20 mouse cellular contexts compared by ENCODE assay signal in the genomic region with DNA sequence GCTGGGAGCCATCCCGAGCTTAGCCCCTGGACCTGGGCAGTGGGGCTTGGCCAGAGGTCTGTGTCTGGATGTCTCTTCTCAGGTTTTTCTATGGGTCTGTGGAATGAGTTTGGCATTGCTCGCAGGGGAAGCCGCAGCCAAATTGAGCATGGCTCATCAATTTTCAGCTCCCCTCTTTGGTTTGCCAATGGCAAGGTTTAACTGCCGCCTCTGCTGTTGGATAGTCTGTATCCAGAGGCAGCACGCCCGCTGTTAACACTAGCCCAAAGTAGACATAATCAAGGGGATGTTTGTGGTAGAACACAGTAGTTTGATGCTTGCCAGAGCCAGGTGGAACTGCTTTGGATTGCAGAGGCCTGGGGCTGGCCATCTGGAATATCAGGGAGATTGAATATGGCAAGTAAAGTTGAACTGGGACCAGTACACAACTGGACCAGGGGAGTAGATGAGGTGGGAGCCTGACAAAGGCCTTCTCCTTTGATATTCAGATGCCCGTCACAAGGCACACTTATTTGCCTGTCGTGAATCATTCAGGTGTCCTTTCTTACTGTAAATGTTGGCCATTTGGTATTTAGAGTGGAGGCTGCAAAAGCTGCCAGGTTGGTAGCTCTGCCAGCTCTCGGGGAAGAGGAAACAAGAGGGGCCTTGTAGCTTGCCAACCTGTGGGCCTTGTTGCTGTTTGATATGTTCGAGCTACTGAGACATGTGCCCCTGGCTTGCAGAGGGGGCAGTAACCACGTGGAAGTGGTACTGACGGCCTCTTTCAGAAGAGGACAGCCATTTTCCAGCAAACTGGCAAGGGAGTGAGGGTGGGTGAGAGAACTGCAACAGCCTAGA.
A peak's percentile ranks its signal among the peaks of the same experiment; 100 is the strongest.
DNase-seq lines count a peak whose midpoint lies in the region; ATAC-seq lines count a peak whose summit lies in the region.
"Had no signal": no experiment of that assay in that cellular context is flagged by ENCODE, and none has a peak within 500 bp of the region (broad histone marks: within the 10 kb centered on the region; RNA-seq: fewer than 3 reads in every experiment).

No protein-coding gene starts in this region.

- no peaks in the 10 kb centered on the region for H3K9me3 ChIP-seq in hindbrain, embryonic 16.5 days (ENCODE audit: control insufficient read depth, low read length)
- H3K9me3 ChIP-seq in hindbrain, embryonic 14.5 days (ENCODE audit: control insufficient read depth, low read length): no peaks in the 10 kb centered on the region
- H3K9me3 ChIP-seq in neural tube, embryonic 14.5 days (ENCODE audit: control insufficient read depth, low read length): no peaks in the 10 kb centered on the region
- H3K9me3 ChIP-seq in neural tube, embryonic 15.5 days (replicated peaks): no peaks in the 10 kb centered on the region
- H3K9me3 ChIP-seq: embryonic facial prominence, embryonic 12.5 days; heart, embryonic 12.5 days; neural tube, embryonic 12.5 days had no signal

- no peaks in the 10 kb centered on the region for H3K27me3 ChIP-seq in hindbrain, embryonic 16.5 days (replicated peaks; ENCODE audit: control insufficient read depth, insufficient read depth, low read length)
- no peaks in the 10 kb centered on the region for H3K27me3 ChIP-seq in hindbrain, embryonic 14.5 days (ENCODE audit: control insufficient read depth, insufficient read depth, low read length)
- H3K27me3 ChIP-seq in neural tube, embryonic 14.5 days (ENCODE audit: control insufficient read depth, insufficient read depth, low read length): no peaks in the 10 kb centered on the region
- H3K27me3 ChIP-seq in neural tube, embryonic 15.5 days (replicated peaks): no peaks in the 10 kb centered on the region
- H3K27me3 ChIP-seq: embryonic facial prominence, embryonic 12.5 days; neural tube, embryonic 12.5 days; Patski had no signal

- 0 out of 2 replicates have a peak overlapping the region, but pooled peaks have one; percentile 18 for H3K27ac ChIP-seq in hindbrain, embryonic 16.5 days (ENCODE audit: low read depth, low read length)
- H3K27ac ChIP-seq in hindbrain, embryonic 14.5 days: no peak overlapping the region
- H3K27ac ChIP-seq in neural tube, embryonic 14.5 days (ENCODE audit: low read depth, low read length): no peak overlapping the region
- H3K27ac ChIP-seq in neural tube, embryonic 15.5 days (replicated peaks): no peak overlapping the region; the same call in 1 of the 2 replicates
- H3K27ac ChIP-seq: embryonic facial prominence, embryonic 12.5 days; neural tube, embryonic 12.5 days had no signal

- no peak overlapping the region for H3K4me3 ChIP-seq in hindbrain, embryonic 16.5 days (ENCODE audit: low read length)
- no peak overlapping the region for H3K4me3 ChIP-seq in hindbrain, embryonic 14.5 days (replicated peaks; ENCODE audit: low read length)
- no peak overlapping the region for H3K4me3 ChIP-seq in neural tube, embryonic 14.5 days (ENCODE audit: low read depth, low read length)
- H3K4me3 ChIP-seq in neural tube, embryonic 15.5 days (replicated peaks): no peak overlapping the region
- H3K4me3 ChIP-seq: embryonic facial prominence, embryonic 12.5 days; heart, embryonic 12.5 days; neural tube, embryonic 12.5 days had no signal

- 69% methylated on average over 12 of the region's 12 CpGs for WGBS in hindbrain, embryonic 16.5 days
- WGBS in hindbrain, embryonic 14.5 days: 76% methylated on average over 12 of the region's 12 CpGs
- 65% methylated on average over 12 of the region's 12 CpGs for WGBS in neural tube, embryonic 14.5 days
- WGBS in neural tube, embryonic 15.5 days: 56% methylated on average over 12 of the region's 12 CpGs

- H3K36me3 ChIP-seq in hindbrain, embryonic 16.5 days (ENCODE audit: control insufficient read depth, insufficient read depth, low read length): no peaks in the 10 kb centered on the region
- no peaks in the 10 kb centered on the region for H3K36me3 ChIP-seq in hindbrain, embryonic 14.5 days (replicated peaks; ENCODE audit: control insufficient read depth, insufficient read depth)
- no peaks in the 10 kb centered on the region for H3K36me3 ChIP-seq in neural tube, embryonic 14.5 days (ENCODE audit: control insufficient read depth, insufficient read depth, low read length)
- H3K36me3 ChIP-seq in neural tube, embryonic 15.5 days: no peaks in the 10 kb centered on the region
- H3K36me3 ChIP-seq: embryonic facial prominence, embryonic 12.5 days had no signal

- peak; percentile 58; the same call in 1 of the 2 replicates for ATAC-seq in hindbrain, embryonic 16.5 days
- ATAC-seq in hindbrain, embryonic 14.5 days (ENCODE audit: low FRiP score): no peak
- 0 out of 2 replicates have a peak, but pooled peaks have one; percentile 6 for ATAC-seq in neural tube, embryonic 14.5 days (ENCODE audit: low read depth)
- peak; percentile 35; the same call in 1 of the 2 replicates for ATAC-seq in neural tube, embryonic 15.5 days (ENCODE audit: low FRiP score)
- no peak for ATAC-seq in erythroblast, adult 5-6 weeks (replicated peaks; ENCODE audit: low FRiP score, poor library complexity, severe bottlenecking)
- ATAC-seq: inflammation-experienced regulatory T-cells, adult 6 months; Patski had no signal

- no peak overlapping the region for H3K9ac ChIP-seq in hindbrain, embryonic 16.5 days (ENCODE audit: low read depth, low read length)
- H3K9ac ChIP-seq in hindbrain, embryonic 14.5 days: no peak overlapping the region
- H3K9ac ChIP-seq in neural tube, embryonic 14.5 days (replicated peaks; ENCODE audit: low read depth, low read length): no peak overlapping the region
- H3K9ac ChIP-seq in neural tube, embryonic 15.5 days (replicated peaks): no peak overlapping the region
- H3K9ac ChIP-seq: embryonic facial prominence, embryonic 12.5 days; heart, embryonic 12.5 days; neural tube, embryonic 12.5 days had no signal

- peaks cover 6% of the 10 kb centered on the region for H3K4me1 ChIP-seq in hindbrain, embryonic 16.5 days (ENCODE audit: control insufficient read depth, insufficient read depth, low read depth, low read length)
- H3K4me1 ChIP-seq in hindbrain, embryonic 14.5 days (replicated peaks; ENCODE audit: control insufficient read depth, insufficient read depth, low read length): no peaks in the 10 kb centered on the region
- no peaks in the 10 kb centered on the region for H3K4me1 ChIP-seq in neural tube, embryonic 14.5 days (ENCODE audit: control insufficient read depth, insufficient read depth, low read length)
- H3K4me1 ChIP-seq in neural tube, embryonic 15.5 days: peaks cover 11% of the 10 kb centered on the region; the same call in 1 of the 2 replicates
- H3K4me1 ChIP-seq: embryonic facial prominence, embryonic 12.5 days had no signal

- DNase-seq in hindbrain, embryonic 14.5 days (ENCODE audit: low spot score): no peak
- no peak for DNase-seq in neural tube, embryonic 10.5 days (ENCODE audit: extremely low spot score, low spot score)
- DNase-seq in cerebellum, adult 9-11 months: peak; percentile 77
- no peak for DNase-seq in B cell, adult 2 months
- DNase-seq: adrenal gland, postnatal 36 days; kidney, adult 8-10 months; kidney, postnatal 25 days; lung, adult 18-20 months; lung, postnatal 36 days; right cerebral cortex, postnatal 4 days; thymus, postnatal 25 days had no signal

- H3K4me2 ChIP-seq in hindbrain, embryonic 16.5 days (ENCODE audit: low read length): no peak overlapping the region
- no peak overlapping the region for H3K4me2 ChIP-seq in hindbrain, embryonic 14.5 days (replicated peaks)
- no peak overlapping the region for H3K4me2 ChIP-seq in neural tube, embryonic 14.5 days (ENCODE audit: low read depth, low read length)
- no peak overlapping the region for H3K4me2 ChIP-seq in neural tube, embryonic 15.5 days
- H3K4me2 ChIP-seq: embryonic facial prominence, embryonic 12.5 days; heart, embryonic 12.5 days; neural tube, embryonic 12.5 days had no signal

Comparison
In these comparisons a context has a peak if more than half of its experiments do, and no peak if none do; other contexts are left out.
1. ATAC-seq: peak in hindbrain, embryonic 16.5 days (single experiment), neural tube, embryonic 14.5 days (single experiment) and neural tube, embryonic 15.5 days (single experiment); none in hindbrain, embryonic 14.5 days (single experiment) and erythroblast, adult 5-6 weeks (single experiment).